Mouse (Mus musculus) heart, adult 2 months (tissue): ENCODE data around the gene Ppp1r36.

Experiments used
- CTCF ChIP-seq: fragments of 200-600 bp; IDR thresholded peaks from 2 replicates; pipeline ENCODE4 v1.8.1; 2022; ENCODE audit warnings: antibody characterized with exemption, mild to moderate bottlenecking, moderate library complexity
- EP300 ChIP-seq: fragments of 200-500 bp; IDR thresholded peaks from 2 replicates; pipeline ENCODE4 v1.6.1; 2011; ENCODE audit warnings: low read depth, low read length, control low read depth; ENCODE audit not compliant: insufficient read depth
- POLR2A ChIP-seq: fragments of 200-500 bp; IDR thresholded peaks from 2 replicates; pipeline ENCODE4 v1.6.1; 2011; ENCODE audit warnings: mild to moderate bottlenecking, low read depth, low read length, control low read depth; ENCODE audit not compliant: insufficient read depth

- TF ChIP-seq POLR2A, result no peak
- no peak for TF ChIP-seq EP300
- TF ChIP-seq CTCF, result no peak
Observed at GRCm38 (mm10) chr12:76425256-76425655, 7.9 kb downstream of the Ppp1r36 start.
